Mouse (Mus musculus): ENCODE measurements around the gene Nkx2-5. TPM values are rescaled to one million over a fixed set of nuclear protein-coding genes. Genes with fewer than 3 reads are reported as not detected.

Nkx2-5 gene
- polyA plus RNA-seq, 1 experiment from 2014 or later: 7.4 TPM

GRCm38 (mm10) chr17:26861793-26862192 lies 17.0 kb upstream of the Nkx2-5 start:
- peaks cover 38% of the 10 kb centered on the region for H3K27me3 ChIP-seq (replicated peaks; ENCODE audit: control insufficient read depth, insufficient read depth, low read length)
- DNase-seq (ENCODE audit: low spot score) (no peak), ATAC-seq (ENCODE audit: low read depth) (no peak)
- H3K36me3 ChIP-seq (ENCODE audit: control insufficient read depth, insufficient read depth, low read length): no peaks in the 10 kb centered on the region
- H3K4me3 ChIP-seq (ENCODE audit: low read depth, low read length): no peak overlapping the region
- no peaks in the 10 kb centered on the region for H3K9me3 ChIP-seq (ENCODE audit: control insufficient read depth, low read length)
- H3K4me1 ChIP-seq (ENCODE audit: control insufficient read depth, insufficient read depth, low read length): no peaks in the 10 kb centered on the region
- no peak overlapping the region for H3K27ac ChIP-seq (replicated peaks; ENCODE audit: low read depth, low read length)
- no peak overlapping the region for H3K4me2 ChIP-seq (ENCODE audit: low read depth, low read length)
- H3K9ac ChIP-seq (ENCODE audit: low read depth, low read length): no peak overlapping the region
- WGBS: 63% methylated on average over 4 of the region's 4 CpGs

DNA sequence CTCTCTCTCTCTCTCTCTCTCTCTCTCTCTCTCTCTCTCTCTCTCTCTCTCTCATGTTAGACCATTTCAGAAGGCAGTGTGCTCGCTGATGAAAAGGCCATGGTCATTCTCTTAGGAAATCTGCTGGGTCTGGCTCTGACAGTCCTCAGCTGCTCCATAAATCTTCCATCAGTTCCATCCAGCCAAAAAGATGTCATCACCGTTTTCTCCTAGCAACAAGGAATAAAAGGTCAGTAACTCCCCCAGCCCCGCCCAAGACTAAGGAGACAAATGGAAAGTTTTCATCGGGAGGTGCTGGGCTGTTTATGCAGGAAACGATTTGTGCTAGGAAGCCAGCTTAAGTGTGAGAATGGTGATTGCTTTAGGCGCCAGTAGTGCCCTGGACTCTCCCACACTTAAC lies 16.6 kb upstream of the Nkx2-5 start:
- Histone ChIP-seq H3K27me3 (replicated peaks; ENCODE audit: control insufficient read depth, insufficient read depth, low read length) (peaks cover 42% of the 10 kb centered on the region), H3K4me3 (ENCODE audit: low read depth, low read length) (no peak overlapping the region), H3K9me3 (ENCODE audit: control insufficient read depth, low read length) (no peaks in the 10 kb centered on the region), H3K9ac (ENCODE audit: low read depth, low read length) (no peak overlapping the region), H3K36me3 (ENCODE audit: control insufficient read depth, insufficient read depth, low read length) (no peaks in the 10 kb centered on the region), H3K27ac (replicated peaks; ENCODE audit: low read depth, low read length) (no peak overlapping the region), H3K4me2 (ENCODE audit: low read depth, low read length) (no peak overlapping the region), H3K4me1 (ENCODE audit: control insufficient read depth, insufficient read depth, low read length) (no peaks in the 10 kb centered on the region)
- ATAC-seq (ENCODE audit: low read depth): peak; percentile 44; the same call in 1 of the 2 replicates
- WGBS: 27% methylated on average over 6 of the region's 6 CpGs
- peak; percentile 62 for DNase-seq (ENCODE audit: low spot score)

- no peak overlapping the region for H3K4me2 ChIP-seq (ENCODE audit: low read depth, low read length)
- no peak overlapping the region for H3K9ac ChIP-seq (ENCODE audit: low read depth, low read length)
- H3K27ac ChIP-seq (replicated peaks; ENCODE audit: low read depth, low read length): no peak overlapping the region
- H3K4me3 ChIP-seq (ENCODE audit: low read depth, low read length): no peak overlapping the region
- no peak for DNase-seq (ENCODE audit: low spot score)
- 26% methylated on average over 4 of the region's 4 CpGs for WGBS
- no peaks in the 10 kb centered on the region for H3K4me1 ChIP-seq (ENCODE audit: control insufficient read depth, insufficient read depth, low read length)
- H3K9me3 ChIP-seq (ENCODE audit: control insufficient read depth, low read length): no peaks in the 10 kb centered on the region
- H3K36me3 ChIP-seq (ENCODE audit: control insufficient read depth, insufficient read depth, low read length): no peaks in the 10 kb centered on the region
- peaks cover 47% of the 10 kb centered on the region for H3K27me3 ChIP-seq (replicated peaks; ENCODE audit: control insufficient read depth, insufficient read depth, low read length)
- no peak; the same call in 1 of the 2 replicates for ATAC-seq (ENCODE audit: low read depth)
Observed at GRCm38 (mm10) chr17:26860906-26861305, 16.1 kb upstream of the Nkx2-5 start.

DNA sequence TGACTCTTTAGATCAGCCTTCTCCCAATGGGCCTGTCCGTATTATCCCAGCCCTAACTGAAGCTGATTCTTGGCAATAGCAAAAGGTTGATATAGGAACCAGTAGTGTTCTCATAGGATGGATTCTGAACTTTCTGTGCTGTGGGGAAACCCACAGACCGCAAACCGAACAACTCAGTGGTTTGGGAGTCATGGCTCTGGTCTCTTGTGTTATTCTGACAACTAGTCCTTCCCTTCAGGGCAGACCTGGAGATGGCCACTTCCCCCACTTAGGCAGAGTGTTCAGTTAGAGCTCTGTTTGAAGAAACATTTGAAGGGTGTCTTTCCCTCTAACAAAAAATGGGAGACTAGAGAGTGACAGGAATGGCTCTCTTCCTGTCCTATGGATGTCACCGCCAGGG lies 7.5 kb upstream of the Nkx2-5 start:
- no peak for ATAC-seq (ENCODE audit: low read depth)
- Histone ChIP-seq H3K36me3 (ENCODE audit: control insufficient read depth, insufficient read depth, low read length) (no peaks in the 10 kb centered on the region), H3K4me2 (ENCODE audit: low read depth, low read length) (no peak overlapping the region), H3K4me1 (ENCODE audit: control insufficient read depth, insufficient read depth, low read length) (no peaks in the 10 kb centered on the region; the same call in 1 of the 2 replicates), H3K9ac (ENCODE audit: low read depth, low read length) (no peak overlapping the region), H3K27me3 (replicated peaks; ENCODE audit: control insufficient read depth, insufficient read depth, low read length) (peaks cover 95% of the 10 kb centered on the region), H3K9me3 (ENCODE audit: control insufficient read depth, low read length) (no peaks in the 10 kb centered on the region), H3K27ac (replicated peaks; ENCODE audit: low read depth, low read length) (no peak overlapping the region), H3K4me3 (ENCODE audit: low read depth, low read length) (no peak overlapping the region)
- DNase-seq (ENCODE audit: low spot score): no peak
- 13% methylated on average over 4 of the region's 4 CpGs for WGBS

DNA sequence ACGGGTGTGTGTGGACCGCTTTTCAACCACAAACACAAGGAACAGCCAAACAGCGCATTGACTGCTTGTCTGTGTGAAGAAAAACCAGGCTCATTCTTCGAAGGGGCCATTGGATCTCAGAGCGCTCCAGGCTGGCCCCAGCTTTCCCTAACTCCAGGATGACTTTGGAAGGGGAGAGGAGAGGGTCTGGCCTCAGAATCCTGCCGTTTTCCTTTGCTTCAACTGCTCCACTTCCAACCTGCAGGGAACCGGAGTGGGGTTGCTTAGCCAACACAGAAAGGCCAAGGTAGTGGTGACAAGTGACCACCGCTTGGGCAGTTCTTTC lies 6.3 kb upstream of the Nkx2-5 start:
- Histone ChIP-seq H3K27ac (replicated peaks; ENCODE audit: low read depth, low read length) (no peak overlapping the region), H3K27me3 (replicated peaks; ENCODE audit: control insufficient read depth, insufficient read depth, low read length) (peaks cover 94% of the 10 kb centered on the region), H3K4me1 (ENCODE audit: control insufficient read depth, insufficient read depth, low read length) (no peaks in the 10 kb centered on the region; the same call in 1 of the 2 replicates), H3K36me3 (ENCODE audit: control insufficient read depth, insufficient read depth, low read length) (no peaks in the 10 kb centered on the region), H3K4me3 (ENCODE audit: low read depth, low read length) (peak overlapping the region; percentile 27; the same call in 1 of the 2 replicates), H3K4me2 (ENCODE audit: low read depth, low read length) (0 out of 2 replicates have a peak overlapping the region, but pooled peaks have one; percentile 46), H3K9ac (ENCODE audit: low read depth, low read length) (no peak overlapping the region), H3K9me3 (ENCODE audit: control insufficient read depth, low read length) (no peaks in the 10 kb centered on the region)
- DNase-seq (ENCODE audit: low spot score): no peak
- WGBS: 2% methylated on average over 8 of the region's 8 CpGs
- no peak for ATAC-seq (ENCODE audit: low read depth)

DNA sequence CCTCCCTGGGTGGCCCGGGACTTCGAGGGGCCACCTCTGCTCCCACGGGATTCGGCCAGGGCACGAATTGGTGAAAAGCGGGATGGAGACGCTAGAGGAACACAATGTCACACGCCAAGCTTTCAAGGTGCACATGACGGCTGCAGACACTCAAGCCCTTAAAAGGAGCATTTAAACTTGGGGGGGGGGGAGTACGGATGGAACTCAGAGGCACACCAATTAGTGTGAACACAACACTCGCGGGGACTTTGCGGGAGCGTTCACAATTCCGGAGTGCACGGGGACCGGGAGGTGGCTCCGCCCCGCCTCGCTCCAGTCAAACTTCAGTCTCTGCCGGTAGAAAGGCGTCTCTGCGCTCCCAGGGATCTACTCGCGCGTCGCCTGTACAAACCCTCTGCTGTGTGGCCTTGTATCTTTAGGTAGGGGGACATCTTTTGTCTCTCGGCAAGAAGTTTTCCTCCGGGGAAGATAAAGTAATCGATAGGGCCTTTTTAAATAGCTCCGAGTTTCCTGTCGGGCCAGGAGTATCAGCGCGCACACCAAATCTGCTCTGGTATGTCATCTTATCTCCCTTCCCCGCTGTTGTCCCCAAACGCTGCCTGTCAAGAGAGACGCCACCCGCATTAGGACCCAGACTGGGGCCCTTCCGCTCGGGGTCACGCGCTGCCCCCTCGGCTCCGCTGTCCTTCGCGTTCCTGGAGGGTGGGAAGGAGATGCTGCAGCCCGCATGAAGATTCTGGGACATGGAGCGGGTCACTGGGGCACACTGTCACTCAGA lies 5.7 kb upstream of the Nkx2-5 start:
- no peak for ATAC-seq (ENCODE audit: low read depth)
- no peaks in the 10 kb centered on the region for H3K9me3 ChIP-seq (ENCODE audit: control insufficient read depth, low read length)
- H3K4me2 ChIP-seq (ENCODE audit: low read depth, low read length): peak overlapping the region; percentile 46
- H3K4me3 ChIP-seq (ENCODE audit: low read depth, low read length): peak overlapping the region; percentile 27
- peaks cover 94% of the 10 kb centered on the region for H3K27me3 ChIP-seq (replicated peaks; ENCODE audit: control insufficient read depth, insufficient read depth, low read length)
- H3K4me1 ChIP-seq (ENCODE audit: control insufficient read depth, insufficient read depth, low read length): no peaks in the 10 kb centered on the region; the same call in 1 of the 2 replicates
- under 1% methylated on average over 41 of the region's 48 CpGs for WGBS
- H3K27ac ChIP-seq (replicated peaks; ENCODE audit: low read depth, low read length): no peak overlapping the region
- no peaks in the 10 kb centered on the region for H3K36me3 ChIP-seq (ENCODE audit: control insufficient read depth, insufficient read depth, low read length)
- no peak for DNase-seq (ENCODE audit: low spot score)
- no peak overlapping the region for H3K9ac ChIP-seq (ENCODE audit: low read depth, low read length)

DNA sequence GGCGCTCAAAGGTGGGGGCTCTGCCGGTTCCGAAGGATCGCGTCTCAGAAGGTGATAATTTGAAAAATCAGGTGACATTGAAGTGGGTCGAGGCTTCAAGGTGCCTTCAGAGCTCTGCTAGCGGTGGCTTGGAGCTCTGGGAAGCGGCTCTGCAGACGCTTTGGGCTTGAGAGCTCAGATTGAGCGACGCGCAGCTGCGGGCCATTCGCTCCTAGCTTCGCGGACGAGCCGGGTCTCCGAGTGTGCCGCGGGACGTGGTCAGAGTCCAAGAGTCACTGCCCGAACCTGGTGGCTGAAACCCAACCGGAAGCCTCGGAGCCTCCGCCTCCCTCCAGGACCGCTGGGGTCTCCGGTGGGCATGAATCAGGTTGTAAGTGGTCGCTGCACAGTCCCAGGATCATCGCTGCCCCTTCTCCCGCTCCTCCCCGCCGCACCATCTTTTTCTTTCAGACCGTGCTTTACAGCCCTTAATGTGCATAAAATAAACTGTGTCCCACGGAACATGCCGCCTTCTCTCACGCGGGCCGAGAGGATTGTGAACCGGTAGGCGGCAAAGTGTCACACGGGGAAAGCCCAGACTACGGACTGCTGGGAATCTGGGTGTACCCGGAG lies 5.0 kb upstream of the Nkx2-5 start:
- WGBS: 2% methylated on average over 30 of the region's 44 CpGs
- no peak for DNase-seq (ENCODE audit: low spot score)

DNA sequence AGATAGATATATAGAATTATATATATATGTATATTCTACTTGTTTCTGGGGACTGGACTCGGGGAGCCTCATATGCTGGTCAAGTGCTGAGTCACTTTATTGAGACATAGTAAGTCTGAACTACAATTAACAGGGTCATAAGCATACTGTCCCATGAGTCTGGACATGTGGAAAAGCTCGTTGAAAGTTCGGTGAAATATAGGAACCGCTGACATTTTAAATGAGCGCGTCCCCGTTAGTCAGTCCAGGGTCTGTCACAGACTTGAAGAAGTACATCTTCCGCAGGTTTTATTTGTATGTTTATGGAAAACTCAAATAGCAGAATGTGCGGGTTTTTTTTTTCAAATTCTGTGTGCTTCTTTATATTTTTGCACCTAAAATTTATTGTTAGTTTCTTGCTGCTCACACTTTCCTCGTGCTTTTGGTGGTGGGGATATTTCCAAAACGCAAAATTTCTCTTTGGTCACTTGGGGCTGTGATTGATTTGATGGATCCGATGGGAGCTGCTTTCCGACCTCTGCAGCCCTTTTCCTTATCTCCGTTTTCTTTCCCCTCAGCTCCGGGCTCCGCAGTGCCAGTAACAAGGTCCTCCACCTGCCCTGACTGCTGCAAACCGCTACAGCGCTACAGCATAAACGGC lies 4.4 kb upstream of the Nkx2-5 start:
- Histone ChIP-seq H3K4me3 (ENCODE audit: low read depth, low read length) (peak overlapping the region; percentile 27), H3K4me2 (ENCODE audit: low read depth, low read length) (peak overlapping the region; percentile 46; the same call in 1 of the 2 replicates), H3K9ac (ENCODE audit: low read depth, low read length) (no peak overlapping the region), H3K27ac (replicated peaks; ENCODE audit: low read depth, low read length) (no peak overlapping the region), H3K4me1 (ENCODE audit: control insufficient read depth, insufficient read depth, low read length) (no peaks in the 10 kb centered on the region; the same call in 1 of the 2 replicates), H3K27me3 (replicated peaks; ENCODE audit: control insufficient read depth, insufficient read depth, low read length) (peaks cover 94% of the 10 kb centered on the region), H3K36me3 (ENCODE audit: control insufficient read depth, insufficient read depth, low read length) (no peaks in the 10 kb centered on the region), H3K9me3 (ENCODE audit: control insufficient read depth, low read length) (no peaks in the 10 kb centered on the region)
- no peak for ATAC-seq (ENCODE audit: low read depth)
- no peak for DNase-seq (ENCODE audit: low spot score)
- WGBS: 4% methylated on average over 19 of the region's 19 CpGs

More for the DNA sequence above, 5.0 kb upstream of the Nkx2-5 start:
- Histone ChIP-seq H3K27ac (replicated peaks; ENCODE audit: low read depth, low read length) (no peak overlapping the region), H3K4me2 (ENCODE audit: low read depth, low read length) (peak overlapping the region; percentile 46), H3K36me3 (ENCODE audit: control insufficient read depth, insufficient read depth, low read length) (no peaks in the 10 kb centered on the region), H3K4me3 (ENCODE audit: low read depth, low read length) (peak overlapping the region; percentile 27), H3K9ac (ENCODE audit: low read depth, low read length) (no peak overlapping the region), H3K9me3 (ENCODE audit: control insufficient read depth, low read length) (no peaks in the 10 kb centered on the region), H3K4me1 (ENCODE audit: control insufficient read depth, insufficient read depth, low read length) (no peaks in the 10 kb centered on the region; the same call in 1 of the 2 replicates), H3K27me3 (replicated peaks; ENCODE audit: control insufficient read depth, insufficient read depth, low read length) (peaks cover 94% of the 10 kb centered on the region)
- ATAC-seq (ENCODE audit: low read depth): no peak

Measured in embryonic facial prominence, embryonic 14.5 days (tissue).